Mouse (Mus musculus) small intestine, adult 2 months (tissue): ENCODE results near the gene Irf2.

Source experiments
- CTCF ChIP-seq: fragments of 200-500 bp; IDR thresholded peaks from 2 replicates; pipeline ENCODE4 v1.5.1; 2012; ENCODE audit warnings: low read depth, mild to moderate bottlenecking, control low read depth, inconsistent platforms, low read length, moderate library complexity, mixed read lengths; ENCODE audit not compliant: insufficient replicate concordance, insufficient read length; ENCODE audit errors: extremely low read depth
- POLR2A ChIP-seq: fragments of 200-500 bp; IDR thresholded peaks from 2 replicates; pipeline ENCODE4 v1.6.1; 2012; ENCODE audit warnings: low read depth, mild to moderate bottlenecking, control low read depth, inconsistent platforms, low read length, moderate library complexity

- no peak for TF ChIP-seq CTCF
- no peak for TF ChIP-seq POLR2A
These were observed 73.4 kb downstream of the Irf2 start for GRCm38 (mm10) chr8:46812966-46813365.
